ENCODE assay signal across 10 mouse cellular contexts in the genomic region with DNA sequence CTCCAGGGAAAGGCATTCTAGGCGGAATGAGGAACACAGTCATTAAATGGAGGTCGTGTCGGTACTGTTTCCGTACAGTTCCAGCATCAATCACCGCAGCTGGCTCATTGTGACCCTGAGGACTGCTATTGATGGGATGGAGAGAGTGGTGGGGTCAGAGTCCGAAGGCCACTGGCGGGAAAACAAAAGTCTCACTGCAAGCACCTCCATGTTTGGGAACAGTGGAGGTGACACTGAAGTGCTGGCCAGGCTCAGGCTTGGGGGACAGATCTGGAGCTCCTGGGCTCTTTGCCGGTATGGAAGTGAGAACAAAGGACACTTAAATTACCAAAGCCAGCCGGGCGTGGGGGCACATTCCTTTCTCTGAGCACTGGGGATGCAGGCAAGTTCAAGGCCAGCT. TPM values are rescaled to one million over a fixed set of nuclear protein-coding genes. Genes with fewer than 3 reads are reported as not detected.
DNase-seq lines count a peak whose midpoint lies in the region; ATAC-seq lines count a peak whose summit lies in the region.
"Had no signal": no experiment of that assay in that cellular context is flagged by ENCODE, and none has a peak within 500 bp of the region (broad histone marks: within the 10 kb centered on the region; RNA-seq: fewer than 3 reads in every experiment).

No protein-coding gene starts in this region.

- H3K27ac ChIP-seq in hindbrain, embryonic 10.5 days, result peak overlapping the region; percentile 45; the same call in 1 of the 2 replicates
- H3K27ac ChIP-seq in hindbrain, embryonic 12.5 days, result no peak overlapping the region
- peak overlapping the region; percentile 75 for H3K27ac ChIP-seq in liver, embryonic 16.5 days (ENCODE audit: low read length)
- H3K27ac ChIP-seq in forebrain, embryonic 11.5 days (ENCODE audit: low read depth, low read length), result no peak overlapping the region
- H3K27ac ChIP-seq: neural tube, embryonic 12.5 days had no signal

- H3K27me3 ChIP-seq in hindbrain, embryonic 10.5 days (ENCODE audit: insufficient read depth, poor library complexity, severe bottlenecking), result no peaks in the 10 kb centered on the region
- H3K27me3 ChIP-seq in hindbrain, embryonic 12.5 days, result no peaks in the 10 kb centered on the region
- no peaks in the 10 kb centered on the region for H3K27me3 ChIP-seq in liver, embryonic 16.5 days (ENCODE audit: control insufficient read depth, insufficient read depth, low read depth, low read length)
- no peaks in the 10 kb centered on the region for H3K27me3 ChIP-seq in forebrain, embryonic 11.5 days (ENCODE audit: control insufficient read depth, insufficient read depth, low read length)
- H3K27me3 ChIP-seq: neural tube, embryonic 12.5 days had no signal

- no peaks in the 10 kb centered on the region for H3K9me3 ChIP-seq in hindbrain, embryonic 10.5 days
- H3K9me3 ChIP-seq in hindbrain, embryonic 12.5 days (replicated peaks), result no peaks in the 10 kb centered on the region
- no peaks in the 10 kb centered on the region for H3K9me3 ChIP-seq in liver, embryonic 16.5 days (replicated peaks; ENCODE audit: control insufficient read depth, low read length)
- no peaks in the 10 kb centered on the region for H3K9me3 ChIP-seq in forebrain, embryonic 11.5 days (ENCODE audit: control insufficient read depth, low read length)
- H3K9me3 ChIP-seq: neural tube, embryonic 12.5 days had no signal

- H3K4me2 ChIP-seq in hindbrain, embryonic 12.5 days (replicated peaks), result no peak overlapping the region
- no peak overlapping the region for H3K4me2 ChIP-seq in liver, embryonic 16.5 days (ENCODE audit: low read depth, low read length)
- no peak overlapping the region for H3K4me2 ChIP-seq in forebrain, embryonic 11.5 days (ENCODE audit: low read depth, low read length, severe bottlenecking)
- H3K4me2 ChIP-seq: neural tube, embryonic 12.5 days had no signal

- DNase-seq in hindbrain, embryonic 10.5 days (ENCODE audit: low spot score), result no peak
- DNase-seq in embryo, embryonic 10.5 days (ENCODE audit: low spot score), result peak; percentile 20
- peak; percentile 78 for DNase-seq in kidney, adult 9 months
- DNase-seq in spleen, postnatal 4 days (ENCODE audit: low spot score in 2 of 2), result no peak
- no peak for DNase-seq in forebrain, embryonic 11.5 days (ENCODE audit: low spot score)
- DNase-seq: right cerebral cortex, postnatal 4 days had no signal

- WGBS in hindbrain, embryonic 10.5 days, result 61% methylated on average over 10 of the region's 10 CpGs
- 46% methylated on average over 10 of the region's 10 CpGs for WGBS in hindbrain, embryonic 12.5 days
- WGBS in liver, embryonic 16.5 days (ENCODE audit: insufficient replicate concordance), result 70% methylated on average over 10 of the region's 10 CpGs
- 67% methylated on average over 10 of the region's 10 CpGs for WGBS in forebrain, embryonic 11.5 days

- no peak for ATAC-seq in hindbrain, embryonic 12.5 days (ENCODE audit: low FRiP score)
- peak; percentile 55 for ATAC-seq in liver, embryonic 16.5 days (ENCODE audit: low read depth)
- ATAC-seq in forebrain, embryonic 11.5 days (replicated peaks; ENCODE audit: low FRiP score), result no peak
- ATAC-seq in granulocyte monocyte progenitor cell, adult 5-6 weeks (replicated peaks; ENCODE audit: poor library complexity, severe bottlenecking), result no peak

- no peak overlapping the region for H3K4me3 ChIP-seq in hindbrain, embryonic 10.5 days
- H3K4me3 ChIP-seq in hindbrain, embryonic 12.5 days, result no peak overlapping the region
- no peak overlapping the region for H3K4me3 ChIP-seq in liver, embryonic 16.5 days (ENCODE audit: low read depth, low read length)
- no peak overlapping the region for H3K4me3 ChIP-seq in forebrain, embryonic 11.5 days (ENCODE audit: low read depth, low read length)
- H3K4me3 ChIP-seq: neural tube, embryonic 12.5 days had no signal

- H3K36me3 ChIP-seq in hindbrain, embryonic 10.5 days, result peaks cover 50% of the 10 kb centered on the region
- peaks cover 24% of the 10 kb centered on the region for H3K36me3 ChIP-seq in hindbrain, embryonic 12.5 days
- H3K36me3 ChIP-seq in liver, embryonic 16.5 days (ENCODE audit: control insufficient read depth, insufficient read depth), result peaks cover 12% of the 10 kb centered on the region
- peaks cover 8% of the 10 kb centered on the region for H3K36me3 ChIP-seq in forebrain, embryonic 11.5 days (ENCODE audit: control insufficient read depth, insufficient read depth, low read length)

- peaks cover 53% of the 10 kb centered on the region for H3K4me1 ChIP-seq in hindbrain, embryonic 10.5 days (replicated peaks)
- peaks cover 17% of the 10 kb centered on the region for H3K4me1 ChIP-seq in hindbrain, embryonic 12.5 days
- H3K4me1 ChIP-seq in liver, embryonic 16.5 days (ENCODE audit: control insufficient read depth, low read depth, low read length), result peaks cover 30% of the 10 kb centered on the region
- peaks cover 15% of the 10 kb centered on the region for H3K4me1 ChIP-seq in forebrain, embryonic 11.5 days (replicated peaks; ENCODE audit: control insufficient read depth, insufficient read depth, low read length)

- H3K9ac ChIP-seq in hindbrain, embryonic 12.5 days, result no peak overlapping the region
- no peak overlapping the region for H3K9ac ChIP-seq in liver, embryonic 16.5 days (ENCODE audit: low read depth, low read length)
- H3K9ac ChIP-seq in forebrain, embryonic 11.5 days (ENCODE audit: low read length), result no peak overlapping the region
- H3K9ac ChIP-seq: neural tube, embryonic 12.5 days had no signal

RNA-seq across cellular contexts. Expression of a gene that starts 3.6 kb away (rescaled TPM):
- 56.9 and 57.5 TPM in 2 replicates for polyA plus RNA-seq in hindbrain, embryonic 10.5 days (2016; fragmentation: Nextera tagmentation; extraction: Ambion mirVana)
- polyA plus RNA-seq in hindbrain, embryonic 12.5 days (2016; fragmentation: Nextera tagmentation; extraction: Ambion mirVana), result 57.6 and 62.5 TPM in 2 replicates
- 14.1 and 14.8 TPM in 2 replicates for polyA plus RNA-seq in liver, embryonic 16.5 days (2015; fragmentation: Nextera tagmentation; extraction: Ambion mirVana)
- 54.8 and 62.4 TPM in 2 replicates for polyA plus RNA-seq in forebrain, embryonic 11.5 days (2014; fragmentation: Nextera tagmentation; extraction: Ambion mirVana)
- 26.9 and 43.5 TPM in 2 replicates for total RNA-seq in granulocyte monocyte progenitor cell, adult 5-6 weeks (2014; fragmentation: Nextera tagmentation)
- total RNA-seq in granulocyte monocyte progenitor cell, adult 5-6 weeks (2017), result 33.4 and 37.4 TPM in 2 replicates

RNA-seq across cellular contexts. Expression of a gene that starts 9.4 kb away (rescaled TPM):
- 1,124 and 1,374 TPM in 2 replicates for polyA plus RNA-seq in hindbrain, embryonic 10.5 days (2016; fragmentation: Nextera tagmentation; extraction: Ambion mirVana)
- polyA plus RNA-seq in hindbrain, embryonic 12.5 days (2016; fragmentation: Nextera tagmentation; extraction: Ambion mirVana), result 819 and 900 TPM in 2 replicates
- 919 and 997 TPM in 2 replicates for polyA plus RNA-seq in liver, embryonic 16.5 days (2015; fragmentation: Nextera tagmentation; extraction: Ambion mirVana)
- polyA plus RNA-seq in forebrain, embryonic 11.5 days (2014; fragmentation: Nextera tagmentation; extraction: Ambion mirVana), result 1,156 and 1,197 TPM in 2 replicates
- total RNA-seq in granulocyte monocyte progenitor cell, adult 5-6 weeks (2014; fragmentation: Nextera tagmentation), result 2,324 and 2,796 TPM in 2 replicates
- 1,887 and 2,078 TPM in 2 replicates for total RNA-seq in granulocyte monocyte progenitor cell, adult 5-6 weeks (2017)

Comparison
In these comparisons a context has a peak if more than half of its experiments do, and no peak if none do; other contexts are left out.
1. H3K27ac ChIP-seq: peak in hindbrain, embryonic 10.5 days (single experiment) and liver, embryonic 16.5 days (single experiment); none in hindbrain, embryonic 12.5 days (single experiment) and forebrain, embryonic 11.5 days (single experiment).
2. DNase-seq: peak in embryo, embryonic 10.5 days (single experiment) and kidney, adult 9 months (single experiment); none in hindbrain, embryonic 10.5 days (single experiment), spleen, postnatal 4 days (0 of 2) and forebrain, embryonic 11.5 days (single experiment).